Mouse (Mus musculus) erythroblast, embryonic 14.5 days (primary cell): ENCODE measurements around the gene Cenpm.

ENCODE experiments used
- GATA1 ChIP-seq: IDR thresholded peaks from 2 replicates; pipeline ENCODE4 v1.6.1; 2012; ENCODE audit warnings: low read length, inconsistent platforms, mixed read lengths
- TAL1 ChIP-seq: IDR thresholded peaks from 3 replicates; pipeline ENCODE4 v1.6.1; 2012; ENCODE audit warnings: low read length, inconsistent platforms, mixed read lengths

- no peak; the same call in 1 of the 2 replicates for TF ChIP-seq GATA1
- TF ChIP-seq TAL1: peak; percentile 49; the same call in 2 of the 3 replicates
Measured at GRCm38 (mm10) chr15:82186131-82186530, 58.4 kb downstream of the Cenpm start.
